Mouse (Mus musculus) olfactory bulb, adult 2 months (tissue): ENCODE results near the gene Vps37d.

Experiments used
- CTCF ChIP-seq: fragments of 200-500 bp; IDR thresholded peaks from 2 replicates; pipeline ENCODE4 v1.5.1; 2012; ENCODE audit warnings: low read depth, mild to moderate bottlenecking, low read length, moderate library complexity; ENCODE audit not compliant: insufficient read depth
- POLR2A ChIP-seq: fragments of 200-500 bp; IDR thresholded peaks from 2 replicates; pipeline ENCODE4 v1.6.1; 2012; ENCODE audit warnings: mild to moderate bottlenecking, low read depth, low read length, moderate library complexity; ENCODE audit not compliant: insufficient read depth

GRCm38 (mm10) chr5:135039541-135039940, 38.5 kb downstream of the Vps37d start:
- TF ChIP-seq CTCF, result no peak
- TF ChIP-seq POLR2A, result no peak
